Mouse (Mus musculus): ENCODE measurements around the gene Atp6v1e2. TPM values are rescaled to one million over a fixed set of nuclear protein-coding genes. Genes with fewer than 3 reads are reported as not detected.

Gene Atp6v1e2
- total RNA-seq, 2 experiments from 2014 or later: not detected

- DNase-seq (ENCODE audit: low spot score in 2 of 2): no peak
Observed at GRCm38 (mm10) chr17:86918786-86919185, 28.9 kb downstream of the Atp6v1e2 start.

GRCm38 (mm10) chr17:86917048-86917447 lies 30.6 kb downstream of the Atp6v1e2 start, which contains the start of gene Tmem247:
Tmem247 (plus strand) TSS chr17:86917348.
- no peak for DNase-seq (ENCODE audit: low spot score in 2 of 2)

GRCm38 (mm10) chr17:86915540-86915939 lies 32.2 kb downstream of the Atp6v1e2 start:
- DNase-seq (ENCODE audit: low spot score in 2 of 2): no peak

GRCm38 (mm10) chr17:86913003-86913607 lies 34.6 kb downstream of the Atp6v1e2 start:
- DNase-seq (ENCODE audit: low spot score in 2 of 2): no peak

GRCm38 (mm10) chr17:86911261-86911660 lies 36.4 kb downstream of the Atp6v1e2 start:
- peak in 1 of 2 experiments; percentile 6 for DNase-seq (ENCODE audit: low spot score in 2 of 2)

GRCm38 (mm10) chr17:86909733-86910495 lies 37.8 kb downstream of the Atp6v1e2 start:
- DNase-seq (ENCODE audit: low spot score in 2 of 2): peak; percentile 20 to 38

GRCm38 (mm10) chr17:86908316-86908715 lies 39.4 kb downstream of the Atp6v1e2 start:
- DNase-seq (ENCODE audit: low spot score in 2 of 2): peak in 1 of 2 experiments; percentile 11

GRCm38 (mm10) chr17:86907092-86907491 lies 40.6 kb downstream of the Atp6v1e2 start:
- no peak for DNase-seq (ENCODE audit: low spot score in 2 of 2)

GRCm38 (mm10) chr17:86906601-86907000 lies 41.1 kb downstream of the Atp6v1e2 start:
- DNase-seq (ENCODE audit: low spot score in 2 of 2): no peak

GRCm38 (mm10) chr17:86906136-86906461 lies 41.6 kb downstream of the Atp6v1e2 start:
- peak; percentile 67 to 82 for DNase-seq (ENCODE audit: low spot score in 2 of 2)

- peak in 1 of 2 experiments; percentile 66 for DNase-seq (ENCODE audit: low spot score in 2 of 2)
Observed at GRCm38 (mm10) chr17:86905297-86906135, 42.2 kb downstream of the Atp6v1e2 start.

- DNase-seq (ENCODE audit: low spot score in 2 of 2): no peak
Observed at GRCm38 (mm10) chr17:86904206-86904605, 43.5 kb downstream of the Atp6v1e2 start.

GRCm38 (mm10) chr17:86903596-86903995 lies 44.1 kb downstream of the Atp6v1e2 start:
- no peak for DNase-seq (ENCODE audit: low spot score in 2 of 2)

- no peak for DNase-seq (ENCODE audit: low spot score in 2 of 2)
Observed at GRCm38 (mm10) chr17:86902399-86903067, 45.2 kb downstream of the Atp6v1e2 start.

GRCm38 (mm10) chr17:86900564-86900963 lies 47.1 kb downstream of the Atp6v1e2 start:
- DNase-seq (ENCODE audit: low spot score in 2 of 2): no peak

- no peak for DNase-seq (ENCODE audit: low spot score in 2 of 2)
Observed at GRCm38 (mm10) chr17:86899821-86900220, 47.9 kb downstream of the Atp6v1e2 start.

GRCm38 (mm10) chr17:86897486-86898165 lies 50.1 kb downstream of the Atp6v1e2 start:
- DNase-seq (ENCODE audit: low spot score in 2 of 2): no peak

- DNase-seq (ENCODE audit: low spot score in 2 of 2): no peak
Observed at GRCm38 (mm10) chr17:86895191-86895590, 52.5 kb downstream of the Atp6v1e2 start.

All from gastrocnemius, postnatal 4 days (tissue).